Mouse (Mus musculus) retina, postnatal 7 days (tissue): ENCODE data around the gene Arhgap24.

Experiments
- DNase-seq: peaks from one replicate; pipeline ENCODE4 v3.0.0-alpha.2; 2012; ENCODE audit warnings: low read depth, low spot score

Gene Arhgap24

GRCm38 (mm10) chr5:102578431-102578830 lies 97.2 kb downstream of the Arhgap24 start:
- DNase-seq, result no peak

- DNase-seq, result no peak
Observed at GRCm38 (mm10) chr5:102582864-102583410, 101.7 kb downstream of the Arhgap24 start.

- no peak for DNase-seq
Observed at GRCm38 (mm10) chr5:102591422-102591821, 110.2 kb downstream of the Arhgap24 start.

- DNase-seq, result no peak
Observed at GRCm38 (mm10) chr5:102593058-102593457, 111.9 kb downstream of the Arhgap24 start.

- no peak for DNase-seq
Observed at GRCm38 (mm10) chr5:102599102-102599501, 117.9 kb downstream of the Arhgap24 start.

- no peak for DNase-seq
Observed at GRCm38 (mm10) chr5:102613571-102613970, 132.4 kb downstream of the Arhgap24 start.

- no peak for DNase-seq
Observed at GRCm38 (mm10) chr5:102614081-102614480, 132.9 kb downstream of the Arhgap24 start.

- DNase-seq, result no peak
Observed at GRCm38 (mm10) chr5:102615249-102615648, 134.1 kb downstream of the Arhgap24 start.

GRCm38 (mm10) chr5:102621036-102621435 lies 139.8 kb downstream of the Arhgap24 start:
- no peak for DNase-seq

GRCm38 (mm10) chr5:102623807-102624435 lies 142.7 kb downstream of the Arhgap24 start:
- DNase-seq, result no peak

GRCm38 (mm10) chr5:102626671-102627070 lies 145.5 kb downstream of the Arhgap24 start:
- DNase-seq, result no peak

GRCm38 (mm10) chr5:102629362-102629771 lies 148.2 kb downstream of the Arhgap24 start:
- no peak for DNase-seq

GRCm38 (mm10) chr5:102635591-102635990 lies 154.4 kb downstream of the Arhgap24 start:
- DNase-seq, result no peak

- no peak for DNase-seq
Observed at GRCm38 (mm10) chr5:102639782-102640559, 158.8 kb downstream of the Arhgap24 start.

GRCm38 (mm10) chr5:102643364-102643763 lies 162.2 kb downstream of the Arhgap24 start:
- DNase-seq, result no peak

GRCm38 (mm10) chr5:102643820-102644219 lies 162.6 kb downstream of the Arhgap24 start:
- no peak for DNase-seq

- no peak for DNase-seq
Observed at GRCm38 (mm10) chr5:102659061-102659460, 177.9 kb downstream of the Arhgap24 start.

GRCm38 (mm10) chr5:102664988-102665726 lies 184.0 kb downstream of the Arhgap24 start:
- DNase-seq, result no peak

GRCm38 (mm10) chr5:102666886-102667285 lies 185.7 kb downstream of the Arhgap24 start:
- DNase-seq, result no peak

GRCm38 (mm10) chr5:102667754-102668575 lies 186.8 kb downstream of the Arhgap24 start:
- no peak for DNase-seq

- no peak for DNase-seq
Observed at GRCm38 (mm10) chr5:102670206-102670605, 189.0 kb downstream of the Arhgap24 start.
